Mouse (Mus musculus): ENCODE data around the gene Zfp456. TPM values are rescaled to one million over a fixed set of nuclear protein-coding genes. Genes with fewer than 3 reads are reported as not detected.
"Not testable (repeated sequence)": the region's sequence is repeated elsewhere in the genome, so short reads cannot be mapped to it uniquely, and the experiment has no call there.

Gene Zfp456
- 0.83 and 1.2 TPM in 2 replicates for polyA plus RNA-seq (2016; fragmentation: Nextera tagmentation; extraction: Ambion mirVana)

DNA sequence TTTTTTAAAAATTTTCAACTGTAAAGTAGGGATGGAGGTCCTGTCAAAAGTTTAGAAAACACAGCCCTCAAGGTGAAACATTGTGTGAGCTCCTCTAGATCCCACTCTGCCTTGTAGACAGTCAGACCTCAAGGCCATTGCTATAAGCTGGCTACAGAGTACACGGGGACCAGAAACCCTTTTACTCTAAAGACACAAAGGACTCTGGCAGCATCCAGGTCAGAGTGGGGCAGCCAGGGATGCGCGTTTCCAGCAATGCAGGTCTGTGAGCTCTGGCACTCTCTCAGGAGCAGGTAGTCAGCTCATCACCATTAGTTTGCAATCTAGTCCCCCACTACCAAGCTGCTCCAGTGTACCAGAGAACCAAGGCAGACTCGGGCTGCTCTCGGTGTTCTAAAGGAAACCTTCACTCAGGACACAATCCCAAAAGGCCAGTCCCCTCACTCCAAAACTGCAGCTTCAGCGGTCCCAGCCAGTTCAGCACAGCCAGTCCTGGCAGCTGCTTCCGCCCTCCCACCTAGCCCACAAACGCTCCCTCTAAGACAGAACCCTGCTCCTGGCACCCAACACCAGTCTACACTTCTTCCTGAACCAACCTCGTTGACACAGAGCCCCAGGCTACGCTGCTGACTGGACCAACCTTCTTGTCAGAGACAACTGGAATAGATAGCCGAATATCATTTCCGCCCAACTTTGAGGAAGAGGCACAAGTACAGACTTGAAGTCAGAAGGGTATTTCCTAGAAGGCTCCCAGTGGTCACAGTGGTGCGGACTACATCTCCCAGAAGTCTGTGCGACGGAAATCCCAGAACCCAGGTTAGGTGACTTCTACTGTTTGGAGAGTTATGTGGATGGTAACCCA, at the start of gene Zfp456, which contains the start of gene Gm28041:
Gene Zfp456 (minus strand): TSS at position 761 of the 862 bp plus-strand sequence.
Gene Gm28041 (minus strand): TSS at position 684 of the 862 bp plus-strand sequence.
- not testable (repeated sequence) for H3K36me3 ChIP-seq; H3K9me3 ChIP-seq; H3K4me1 ChIP-seq; H3K27ac ChIP-seq (replicated peaks); H3K27me3 ChIP-seq
- Histone ChIP-seq H3K4me3 (peak within 1 kb of the TSS; percentile 39), H3K4me2 (replicated peaks) (peak within 1 kb of the TSS; percentile 53), H3K9ac (replicated peaks) (peak within 1 kb of the TSS; percentile 46; the same call in 1 of the 2 replicates)
- ATAC-seq (ENCODE audit: low FRiP score, low read depth), result peak; percentile 87
- WGBS, result 15% methylated on average over 14 of the region's 15 CpGs

DNA sequence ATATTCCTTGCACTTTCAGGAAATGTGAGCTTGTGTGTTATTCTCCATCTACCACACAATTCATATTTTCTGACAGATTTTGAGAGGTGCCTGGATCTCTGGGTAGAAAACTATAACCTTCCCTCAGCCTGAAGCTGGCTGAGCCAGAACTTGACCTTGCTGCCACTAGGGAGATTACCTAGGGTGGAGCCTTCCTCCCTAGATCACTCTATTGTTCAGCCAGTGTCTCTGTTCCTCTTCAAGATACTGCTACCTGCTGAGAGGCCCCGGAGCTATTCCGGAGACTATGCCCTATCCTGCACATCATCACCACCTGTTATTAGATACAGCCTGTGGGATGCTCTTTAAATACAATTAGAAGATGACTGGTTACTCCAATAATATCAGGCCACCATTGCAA, 46.9 kb upstream of the Zfp456 start:
- not testable (repeated sequence) for H3K27me3 ChIP-seq; H3K9ac ChIP-seq (replicated peaks); H3K4me2 ChIP-seq (replicated peaks); H3K36me3 ChIP-seq; H3K4me3 ChIP-seq; ATAC-seq (ENCODE audit: low FRiP score, low read depth); H3K27ac ChIP-seq (replicated peaks); H3K4me1 ChIP-seq; H3K9me3 ChIP-seq
- 81% methylated on average over 2 of the region's 2 CpGs for WGBS

DNA sequence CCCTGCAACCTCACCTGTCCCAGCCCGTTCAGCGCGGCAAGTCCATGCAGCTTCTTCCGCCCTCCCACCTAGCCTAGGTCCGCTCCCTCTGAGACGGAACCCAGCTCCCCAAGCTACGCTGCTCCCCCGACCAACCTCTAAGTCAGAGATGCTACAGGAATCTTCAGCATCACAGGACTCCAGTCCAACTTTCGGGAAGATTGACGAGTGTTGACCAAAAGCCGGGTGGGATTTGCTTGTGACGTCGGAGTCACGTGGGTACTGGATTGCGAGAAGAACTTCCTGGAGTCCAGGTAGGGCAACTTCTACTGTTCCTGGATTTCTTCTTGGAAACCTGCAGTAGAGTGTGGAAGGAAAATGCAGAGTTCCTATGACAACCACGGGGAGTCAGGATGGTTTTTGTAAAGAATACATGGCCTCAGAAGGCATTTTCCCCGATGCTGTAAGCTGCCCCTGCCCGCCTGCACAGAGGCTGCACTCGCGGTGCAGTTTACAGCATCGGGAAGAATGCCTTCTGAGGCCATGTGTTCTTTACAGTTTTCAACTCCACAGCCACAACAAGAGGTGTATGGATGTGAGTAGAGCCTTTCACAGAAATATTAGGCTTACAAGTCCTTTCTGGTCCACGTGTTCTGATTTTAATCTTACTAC, 45.7 kb upstream of the Zfp456 start, which contains the start of gene Zfp459:
Gene Zfp459 (minus strand): TSS at position 212 of the 651 bp plus-strand sequence.
- Histone ChIP-seq H3K4me3 (peak within 1 kb of the TSS; percentile 61), H3K27me3 (no peaks in the 10 kb centered on the region), H3K4me1 (peaks cover 4% of the 10 kb centered on the region; the same call in 1 of the 2 replicates), H3K36me3 (no peaks in the 10 kb centered on the region), H3K9ac (replicated peaks) (peak within 1 kb of the TSS; percentile 54), H3K27ac (replicated peaks) (no peak within 1 kb of the TSS), H3K9me3 (no peaks in the 10 kb centered on the region), H3K4me2 (replicated peaks) (peak within 1 kb of the TSS; percentile 91)
- WGBS, result 3% methylated on average over 22 of the region's 22 CpGs
- ATAC-seq (ENCODE audit: low FRiP score, low read depth), result peak; percentile 90

DNA sequence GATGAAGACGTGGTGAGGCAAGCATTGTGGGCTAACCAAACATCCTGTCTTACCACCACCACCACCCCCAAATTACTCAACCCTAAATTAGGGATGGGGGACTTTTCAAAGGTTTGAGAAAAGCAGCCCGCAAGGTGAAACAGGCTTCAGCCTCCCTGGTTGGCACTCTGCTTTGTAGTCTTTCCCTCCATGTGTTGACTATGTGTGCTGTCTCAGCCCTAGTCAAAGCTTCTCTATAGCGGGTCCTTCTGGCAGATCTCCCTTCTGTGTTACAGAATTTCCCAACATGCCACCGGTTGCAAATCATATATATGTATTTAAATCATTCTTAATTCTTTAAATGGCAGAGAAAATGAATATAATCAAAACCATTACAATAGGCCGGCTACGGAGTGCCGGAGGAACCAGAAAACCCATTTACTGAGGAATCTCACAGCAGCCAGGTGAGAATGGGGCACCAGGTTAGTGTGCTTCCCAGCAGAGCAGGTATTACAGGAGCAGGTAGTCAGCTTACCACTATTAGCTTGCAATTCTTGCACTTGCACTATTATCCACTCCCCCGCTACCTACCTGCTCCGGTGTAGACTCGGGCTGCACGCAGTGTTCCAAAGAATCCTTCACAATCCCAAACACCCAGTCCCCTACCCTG, 45.1 kb upstream of the Zfp456 start:
- no peak overlapping the region for H3K27ac ChIP-seq (replicated peaks)
- peak overlapping the region; percentile 54 for H3K9ac ChIP-seq (replicated peaks)
- H3K4me2 ChIP-seq (replicated peaks), result peak overlapping the region; percentile 91
- H3K36me3 ChIP-seq, result no peaks in the 10 kb centered on the region
- H3K4me1 ChIP-seq, result peaks cover 4% of the 10 kb centered on the region; the same call in 1 of the 2 replicates
- H3K27me3 ChIP-seq, result no peaks in the 10 kb centered on the region
- H3K4me3 ChIP-seq, result peak overlapping the region; percentile 61
- H3K9me3 ChIP-seq, result no peaks in the 10 kb centered on the region
- WGBS, result 35% methylated on average over 11 of the region's 11 CpGs
- ATAC-seq (ENCODE audit: low FRiP score, low read depth), result no peak

DNA sequence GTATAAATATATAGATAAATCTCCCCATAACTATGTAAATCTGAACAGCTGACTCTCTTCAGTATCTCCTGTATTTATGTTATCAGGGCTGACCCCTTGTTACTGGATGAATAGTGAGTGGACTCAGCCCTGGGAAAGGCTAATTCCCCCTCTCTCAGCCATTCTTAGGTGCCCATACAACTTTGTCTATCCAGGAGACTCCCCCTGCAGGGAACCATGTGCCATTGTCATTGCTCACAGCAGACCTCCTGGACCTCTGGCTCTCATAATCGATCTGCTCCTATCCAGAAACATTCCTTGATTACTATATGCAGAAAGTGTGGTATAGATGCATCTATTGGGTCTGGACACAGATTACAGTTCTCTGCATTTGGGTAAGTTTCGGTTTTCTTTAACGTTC, 41.2 kb upstream of the Zfp456 start:
- H3K9me3 ChIP-seq, result no peaks in the 10 kb centered on the region
- no peak overlapping the region for H3K4me3 ChIP-seq
- H3K27me3 ChIP-seq, result no peaks in the 10 kb centered on the region
- no peak for ATAC-seq (ENCODE audit: low FRiP score, low read depth)
- peaks cover 4% of the 10 kb centered on the region; the same call in 1 of the 2 replicates for H3K4me1 ChIP-seq
- no peak overlapping the region for H3K9ac ChIP-seq (replicated peaks)
- no peaks in the 10 kb centered on the region for H3K36me3 ChIP-seq
- no peak overlapping the region for H3K4me2 ChIP-seq (replicated peaks)
- H3K27ac ChIP-seq (replicated peaks), result no peak overlapping the region
- 90% methylated on average over 3 of the region's 3 CpGs for WGBS

DNA sequence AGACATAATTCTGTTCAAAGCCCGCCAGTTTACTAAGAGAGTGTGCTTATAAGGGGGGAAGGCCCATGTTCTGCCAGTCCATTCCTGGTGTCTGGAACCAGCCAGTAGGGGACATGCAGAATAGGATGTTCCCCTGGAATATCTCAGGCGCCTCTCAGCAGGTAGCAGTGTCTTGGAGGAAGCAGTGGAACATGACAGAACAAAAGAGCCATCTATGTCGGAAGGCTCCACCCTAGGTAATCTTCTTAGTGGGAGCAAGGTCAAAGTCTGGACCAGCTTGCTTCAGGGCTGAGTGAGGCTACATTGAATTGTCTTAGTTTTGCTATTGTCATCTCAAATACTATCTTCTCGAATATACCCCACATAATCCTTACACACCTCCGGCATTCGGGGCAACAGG, 40.1 kb upstream of the Zfp456 start:
- Histone ChIP-seq H3K4me1 (peaks cover 1% of the 10 kb centered on the region; the same call in 1 of the 2 replicates), H3K4me3 (no peak overlapping the region), H3K27ac (replicated peaks) (no peak overlapping the region), H3K9ac (replicated peaks) (no peak overlapping the region), H3K27me3 (no peaks in the 10 kb centered on the region), H3K4me2 (replicated peaks) (no peak overlapping the region), H3K36me3 (no peaks in the 10 kb centered on the region), H3K9me3 (no peaks in the 10 kb centered on the region)
- WGBS, result 85% methylated on average over 6 of the region's 6 CpGs
- no peak for ATAC-seq (ENCODE audit: low FRiP score, low read depth)

DNA sequence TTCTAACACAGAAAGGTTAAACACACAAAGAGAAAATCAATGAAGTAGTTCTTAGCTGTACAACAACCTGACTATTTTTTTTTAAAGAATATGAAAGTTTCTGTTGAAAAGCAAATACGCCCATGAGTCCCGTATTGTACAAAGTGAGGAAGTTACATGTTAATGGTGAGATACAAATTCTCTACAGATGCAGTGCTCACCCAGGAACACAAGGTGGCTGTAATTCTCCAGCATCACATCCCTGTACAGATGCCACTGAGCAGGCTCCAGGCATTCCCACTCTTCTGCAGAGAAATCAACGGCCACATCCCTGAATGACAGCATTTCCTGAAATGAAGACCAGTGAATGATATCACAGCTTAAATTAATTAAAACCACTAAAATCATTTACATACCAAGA, 38.0 kb upstream of the Zfp456 start:
- H3K27me3 ChIP-seq; H3K4me1 ChIP-seq; H3K9me3 ChIP-seq; H3K4me3 ChIP-seq; H3K9ac ChIP-seq (replicated peaks); H3K36me3 ChIP-seq; H3K27ac ChIP-seq (replicated peaks); H3K4me2 ChIP-seq (replicated peaks); ATAC-seq (ENCODE audit: low FRiP score, low read depth): not testable (repeated sequence)
- 73% methylated on average over 3 of the region's 3 CpGs for WGBS

DNA sequence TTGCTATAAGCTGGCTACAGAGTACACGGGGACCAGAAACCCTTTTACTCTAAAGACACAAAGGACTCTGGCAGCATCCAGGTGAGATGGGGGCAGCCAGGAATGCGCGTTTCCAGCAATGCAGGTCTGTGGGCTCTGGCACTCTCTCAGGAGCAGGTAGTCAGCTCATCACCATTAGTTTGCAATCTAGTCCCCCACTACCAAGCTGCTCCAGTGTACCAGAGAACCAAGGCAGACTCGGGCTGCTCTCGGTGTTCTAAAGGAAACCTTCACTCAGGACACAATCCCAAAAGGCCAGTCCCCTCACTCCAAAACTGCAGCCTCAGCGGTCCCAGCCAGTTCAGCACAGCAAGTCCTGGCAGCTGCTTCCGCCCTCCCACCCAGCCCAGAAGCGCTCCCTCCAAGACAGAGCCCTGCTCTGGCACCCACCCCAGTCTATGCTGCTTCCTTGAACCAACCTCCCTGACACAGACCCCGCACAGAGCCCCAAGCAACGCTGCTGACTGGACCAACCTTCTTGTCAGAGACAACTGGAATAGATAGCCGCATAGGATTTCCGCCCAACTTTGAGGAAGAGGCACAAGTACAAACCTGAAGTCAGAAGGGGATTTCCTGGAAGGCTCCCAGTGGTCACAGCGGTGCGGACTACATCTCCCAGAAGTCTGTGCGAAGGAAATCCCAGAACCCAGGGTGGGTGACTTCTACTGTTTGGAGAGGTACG, 23.7 kb upstream of the Zfp456 start, which contains the start of gene Zfp429:
Gene Zfp429 (minus strand): TSS at position 637 of the 721 bp plus-strand sequence.
- H3K27me3 ChIP-seq; H3K27ac ChIP-seq (replicated peaks); H3K4me1 ChIP-seq; H3K9me3 ChIP-seq; H3K36me3 ChIP-seq: not testable (repeated sequence)
- peak within 1 kb of the TSS; percentile 60 for H3K4me3 ChIP-seq
- H3K9ac ChIP-seq (replicated peaks), result peak within 1 kb of the TSS; percentile 60; the same call in 1 of the 2 replicates
- peak within 1 kb of the TSS; percentile 69 for H3K4me2 ChIP-seq (replicated peaks)
- peak; percentile 97 for ATAC-seq (ENCODE audit: low FRiP score, low read depth)
- 3% methylated on average over 16 of the region's 16 CpGs for WGBS

DNA sequence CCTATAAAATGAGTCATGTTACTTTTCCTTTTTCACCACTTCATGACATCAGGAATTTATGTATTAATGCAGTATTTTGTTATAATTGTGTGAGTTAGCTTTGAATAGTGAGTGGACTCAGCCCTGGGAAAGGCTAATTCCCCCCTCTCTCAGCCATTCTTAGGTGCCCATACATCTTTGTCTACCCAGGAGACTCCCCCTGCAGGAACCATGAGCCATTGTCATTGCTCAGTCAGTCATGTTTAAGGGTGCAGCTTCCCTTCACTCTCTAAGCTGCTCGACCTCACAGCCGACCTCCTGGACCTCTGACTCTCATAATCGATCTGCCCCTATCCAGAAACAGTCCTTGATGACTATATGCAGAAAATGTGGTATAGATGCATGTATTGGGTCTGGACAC, 645 bp upstream of the Zfp456 start:
- H3K27me3 ChIP-seq; H3K4me2 ChIP-seq (replicated peaks); ATAC-seq (ENCODE audit: low FRiP score, low read depth); H3K27ac ChIP-seq (replicated peaks); H3K4me3 ChIP-seq; H3K9ac ChIP-seq (replicated peaks); H3K4me1 ChIP-seq; H3K9me3 ChIP-seq; H3K36me3 ChIP-seq: not testable (repeated sequence)
- WGBS, result 61% methylated on average over 3 of the region's 3 CpGs

DNA sequence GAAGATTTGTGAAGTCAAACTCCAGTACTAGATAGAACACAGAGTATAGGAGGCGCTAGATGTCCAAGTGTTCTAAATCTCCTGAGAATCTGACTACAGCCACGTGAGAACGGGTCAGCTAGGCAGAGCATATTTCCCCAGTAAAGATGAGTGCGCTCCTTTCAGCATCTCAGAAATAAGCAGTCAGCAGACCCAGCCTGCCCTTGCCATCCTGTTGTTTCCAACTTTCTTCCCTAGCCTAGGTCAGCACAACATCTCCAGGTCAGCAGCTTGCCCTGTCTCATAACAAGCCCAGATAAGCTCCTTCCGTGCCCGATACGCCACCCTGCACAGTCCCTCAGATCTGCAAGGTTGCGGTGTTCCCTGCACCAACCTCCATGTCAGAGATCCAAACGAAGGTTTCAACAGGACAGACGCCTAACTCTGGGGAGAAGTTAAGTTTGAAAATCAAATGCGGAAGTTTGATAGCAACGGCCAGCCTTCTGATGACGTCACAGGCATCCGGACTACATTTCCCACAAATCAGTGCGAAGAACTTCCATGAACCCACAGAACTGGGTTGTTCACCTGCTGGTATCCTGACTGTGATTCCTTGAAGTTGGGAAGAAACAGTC, 15.4 kb downstream of the Zfp456 start, which contains the start of the genes Gm28044 and Zfp953:
Gene Gm28044 (minus strand): TSS at position 406 of the 614 bp plus-strand sequence.
Gene Zfp953 (minus strand): TSS at position 475 of the 614 bp plus-strand sequence.
- no peaks in the 10 kb centered on the region for H3K9me3 ChIP-seq
- WGBS, result under 1% methylated on average over 15 of the region's 15 CpGs
- no peaks in the 10 kb centered on the region for H3K27me3 ChIP-seq
- H3K27ac ChIP-seq (replicated peaks), result no peak within 1 kb of the TSS
- H3K4me2 ChIP-seq (replicated peaks), result peak within 1 kb of the TSS; percentile 61
- peak within 1 kb of the TSS; percentile 76 for H3K4me3 ChIP-seq
- H3K9ac ChIP-seq (replicated peaks), result peak within 1 kb of the TSS; percentile 53
- H3K36me3 ChIP-seq, result no peaks in the 10 kb centered on the region
- H3K4me1 ChIP-seq, result peaks cover 7% of the 10 kb centered on the region; the same call in 1 of the 2 replicates
- peak; percentile 95 for ATAC-seq (ENCODE audit: low FRiP score, low read depth)

DNA sequence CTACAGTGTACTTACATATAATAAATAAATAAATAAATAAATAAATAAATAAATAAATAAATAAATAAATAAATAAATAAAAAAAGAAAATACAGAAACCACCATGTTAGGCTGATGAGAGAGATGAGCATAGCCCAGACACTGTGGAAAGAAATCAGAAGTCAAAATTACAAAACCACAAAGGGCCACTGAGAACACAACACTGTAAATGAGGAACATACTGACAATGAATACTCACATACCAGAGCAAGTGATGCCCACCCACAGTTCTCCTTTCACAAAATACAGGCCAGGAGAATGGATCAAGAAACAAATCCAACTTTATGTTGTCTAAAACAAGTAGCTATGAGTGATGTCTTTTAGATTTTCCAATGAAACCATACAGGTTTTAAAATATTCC, 23.8 kb downstream of the Zfp456 start:
- Histone ChIP-seq H3K36me3 (no peaks in the 10 kb centered on the region), H3K4me1 (no peaks in the 10 kb centered on the region), H3K4me3 (no peak overlapping the region), H3K9me3 (no peaks in the 10 kb centered on the region), H3K27ac (replicated peaks) (no peak overlapping the region), H3K27me3 (no peaks in the 10 kb centered on the region), H3K4me2 (replicated peaks) (no peak overlapping the region), H3K9ac (replicated peaks) (no peak overlapping the region)
- ATAC-seq (ENCODE audit: low FRiP score, low read depth), result no peak

All from midbrain, embryonic 12.5 days (tissue).